ENCODE assay signal across 8 mouse cellular contexts in the genomic region with DNA sequence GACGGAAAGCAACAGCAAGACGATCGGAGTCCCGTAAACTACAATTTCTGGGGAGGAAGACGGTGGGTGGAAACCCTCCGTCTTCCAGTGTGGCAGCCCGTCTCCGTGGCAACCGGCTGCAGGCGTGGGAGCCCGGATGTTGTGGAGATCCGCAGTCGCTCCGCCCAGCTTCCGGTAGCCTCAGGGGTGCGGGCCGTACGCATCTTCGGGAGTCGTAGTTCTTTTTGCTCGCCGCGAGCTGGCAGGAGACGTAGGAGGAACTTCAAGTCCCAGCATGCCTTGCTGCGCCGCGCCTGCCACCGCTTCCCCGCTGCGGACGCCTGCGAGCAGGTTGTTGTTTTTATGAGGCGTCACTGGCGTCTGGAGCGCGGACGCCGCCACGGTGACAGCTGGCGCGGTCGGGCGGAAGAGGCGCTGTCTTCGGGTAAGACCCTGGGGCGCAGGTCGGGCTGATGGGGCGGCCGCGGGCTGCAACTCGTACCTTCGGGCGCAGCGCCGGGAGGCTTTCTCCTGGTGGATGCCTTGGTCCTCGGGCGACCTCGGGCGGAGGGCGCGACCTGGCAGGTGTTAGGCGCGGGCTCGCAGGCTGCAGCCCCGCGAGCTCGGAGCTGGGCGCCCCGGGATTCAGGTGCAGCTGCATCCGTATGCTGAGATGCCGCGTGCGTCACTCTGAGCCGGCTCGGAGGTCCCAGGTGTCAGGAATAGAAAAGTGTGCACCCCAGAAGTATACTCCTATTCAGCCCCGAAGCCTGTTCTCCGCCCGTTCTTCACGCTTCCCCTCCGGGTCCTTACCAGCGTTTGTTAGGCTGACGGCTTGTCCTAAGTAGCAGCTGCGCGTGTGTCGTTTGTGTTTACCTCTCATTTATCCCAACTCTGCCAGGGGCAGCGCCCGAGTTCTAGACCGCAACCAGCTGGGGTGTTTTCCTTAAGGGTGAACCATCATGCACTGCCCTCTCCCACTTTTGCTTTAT. TPM values are rescaled to one million over a fixed set of nuclear protein-coding genes. Genes with fewer than 3 reads are reported as not detected.
DNase-seq lines count a peak whose midpoint lies in the region; ATAC-seq lines count a peak whose summit lies in the region.

A gene (minus strand): TSS at position 133 of the 971 bp plus-strand sequence.
A gene (plus strand): TSS at position 180 of the 971 bp plus-strand sequence.

- peak within 1 kb of the TSS; percentile 89 for H3K9ac ChIP-seq in heart, embryonic 13.5 days
- H3K9ac ChIP-seq in liver, embryonic 12.5 days = peak within 1 kb of the TSS; percentile 80
- H3K9ac ChIP-seq in stomach, embryonic 15.5 days = peak within 1 kb of the TSS; percentile 50

- H3K27ac ChIP-seq in brown adipose tissue, adult 24 weeks (replicated peaks; ENCODE audit: low read depth, low read length) = 0 out of 2 replicates have a peak within 1 kb of the TSS, but pooled peaks have one; percentile 28
- peak within 1 kb of the TSS; percentile 74 for H3K27ac ChIP-seq in heart, embryonic 13.5 days (replicated peaks)
- peak within 1 kb of the TSS; percentile 82 for H3K27ac ChIP-seq in liver, embryonic 12.5 days
- H3K27ac ChIP-seq in stomach, embryonic 15.5 days = peak within 1 kb of the TSS; percentile 63

- no peaks in the 10 kb centered on the region for H3K36me3 ChIP-seq in heart, embryonic 13.5 days
- no peaks in the 10 kb centered on the region for H3K36me3 ChIP-seq in liver, embryonic 12.5 days
- H3K36me3 ChIP-seq in stomach, embryonic 15.5 days = no peaks in the 10 kb centered on the region

- under 1% methylated on average over 88 of the region's 88 CpGs for WGBS in heart, embryonic 13.5 days
- under 1% methylated on average over 88 of the region's 88 CpGs for WGBS in liver, embryonic 12.5 days (ENCODE audit: insufficient replicate concordance)
- under 1% methylated on average over 88 of the region's 88 CpGs for WGBS in stomach, embryonic 15.5 days

- H3K4me3 ChIP-seq in brown adipose tissue, adult 24 weeks (ENCODE audit: insufficient read depth, low read depth, low read length) = peak within 1 kb of the TSS; percentile 94
- peak within 1 kb of the TSS; percentile 91 for H3K4me3 ChIP-seq in heart, embryonic 13.5 days
- H3K4me3 ChIP-seq in liver, embryonic 12.5 days = peak within 1 kb of the TSS; percentile 83
- peak within 1 kb of the TSS; percentile 93 for H3K4me3 ChIP-seq in stomach, embryonic 15.5 days (replicated peaks)

- H3K27me3 ChIP-seq in heart, embryonic 13.5 days (replicated peaks) = 0 out of 2 replicates have a peak, but pooled peaks cover 6% of the 10 kb centered on the region
- H3K27me3 ChIP-seq in liver, embryonic 12.5 days (replicated peaks) = no peaks in the 10 kb centered on the region
- no peaks in the 10 kb centered on the region for H3K27me3 ChIP-seq in stomach, embryonic 15.5 days (replicated peaks)

- H3K9me3 ChIP-seq in heart, embryonic 13.5 days = no peaks in the 10 kb centered on the region
- no peaks in the 10 kb centered on the region for H3K9me3 ChIP-seq in liver, embryonic 12.5 days (replicated peaks)
- no peaks in the 10 kb centered on the region for H3K9me3 ChIP-seq in stomach, embryonic 15.5 days

- peaks cover 2% of the 10 kb centered on the region; the same call in 1 of the 2 replicates for H3K4me1 ChIP-seq in brown adipose tissue, adult 24 weeks (ENCODE audit: control insufficient read depth, insufficient read depth, insufficient read length, low read length)
- peaks cover 13% of the 10 kb centered on the region for H3K4me1 ChIP-seq in heart, embryonic 13.5 days
- peaks cover 19% of the 10 kb centered on the region for H3K4me1 ChIP-seq in liver, embryonic 12.5 days
- peaks cover 7% of the 10 kb centered on the region; the same call in 1 of the 2 replicates for H3K4me1 ChIP-seq in stomach, embryonic 15.5 days

- DNase-seq in CD4-positive, CD25-positive, alpha-beta regulatory T cell, adult 2 months (ENCODE audit: low read depth, low spot score) = peak; percentile 99
- peak; percentile 85 for DNase-seq in fat pad, adult 2 months (ENCODE audit: extremely low read depth, low read depth, low spot score)
- peak; percentile 98 for DNase-seq in kidney, postnatal 10 days
- peak; percentile 96 to 97 for DNase-seq in natural killer cell, adult 2 months (ENCODE audit: low spot score in 2 of 2)

- peak; percentile 97 for ATAC-seq in heart, embryonic 13.5 days (ENCODE audit: extremely low read depth, insufficient number of reproducible peaks, low FRiP score, low TSS enrichment)
- ATAC-seq in liver, embryonic 12.5 days = peak; percentile 99
- peak; percentile 100 for ATAC-seq in stomach, embryonic 15.5 days (ENCODE audit: insufficient read depth, low FRiP score, low read depth)

- H3K4me2 ChIP-seq in heart, embryonic 13.5 days = peak within 1 kb of the TSS; percentile 96
- peak within 1 kb of the TSS; percentile 95 for H3K4me2 ChIP-seq in liver, embryonic 12.5 days
- peak within 1 kb of the TSS; percentile 92 for H3K4me2 ChIP-seq in stomach, embryonic 15.5 days

RNA-seq across cellular contexts. Expression of the first gene that starts in this region (rescaled TPM):
- polyA plus RNA-seq in brown adipose tissue, adult 24 weeks (2012; ENCODE audit: insufficient read depth, insufficient read length, missing spikeins) = 15.8 and 19.5 TPM in 2 replicates
- 14.3 TPM in 2 replicates for polyA plus RNA-seq in heart, embryonic 13.5 days (2015; fragmentation: Nextera tagmentation; extraction: Ambion mirVana)
- 4.4 and 4.6 TPM in 2 replicates for polyA plus RNA-seq in liver, embryonic 12.5 days (2016; fragmentation: Nextera tagmentation; extraction: Ambion mirVana)
- polyA plus RNA-seq in stomach, embryonic 15.5 days (2015; fragmentation: Nextera tagmentation; extraction: Ambion mirVana) = 13.5 and 14.1 TPM in 2 replicates

RNA-seq across cellular contexts. Expression of the second gene that starts in this region (rescaled TPM):
- polyA plus RNA-seq in brown adipose tissue, adult 24 weeks (2012; ENCODE audit: insufficient read depth, insufficient read length, missing spikeins) = 61.5 and 64.5 TPM in 2 replicates
- polyA plus RNA-seq in heart, embryonic 13.5 days (2015; fragmentation: Nextera tagmentation; extraction: Ambion mirVana) = 25.9 and 29.2 TPM in 2 replicates
- 12.6 and 13.0 TPM in 2 replicates for polyA plus RNA-seq in liver, embryonic 12.5 days (2016; fragmentation: Nextera tagmentation; extraction: Ambion mirVana)
- polyA plus RNA-seq in stomach, embryonic 15.5 days (2015; fragmentation: Nextera tagmentation; extraction: Ambion mirVana) = 34.5 and 37.8 TPM in 2 replicates

Comparison
In these comparisons a context has a peak if more than half of its experiments do, and no peak if none do; other contexts are left out.
1. Peak in every context shown above with its lines: DNase-seq, ATAC-seq, H3K4me3 ChIP-seq and H3K27ac ChIP-seq.
2. H3K27ac ChIP-seq: peak in every context shown above with its lines; median percentile 82 in liver, embryonic 12.5 days; 74 in heart, embryonic 13.5 days; 63 in stomach, embryonic 15.5 days; 28 in brown adipose tissue, adult 24 weeks.